Mouse (Mus musculus) C2C12 (cell line): ENCODE results near the gene Cep135.

Experiments
- CTCF ChIP-seq: IDR thresholded peaks from one replicate; pipeline ENCODE4 v1.5.1; 2011; ENCODE audit not compliant: control insufficient read depth, insufficient read depth, insufficient read length
- FOSL1 ChIP-seq: IDR thresholded peaks from one replicate; pipeline ENCODE4 v1.8.0; 2011; ENCODE audit warnings: mild to moderate bottlenecking, low read length; ENCODE audit not compliant: poor library complexity, insufficient read depth, severe bottlenecking
- MAX ChIP-seq: IDR thresholded peaks from one replicate; pipeline ENCODE4 v1.6.1; 2011; ENCODE audit warnings: mild to moderate bottlenecking, control low read depth
- MYOD1 ChIP-seq: IDR thresholded peaks from one replicate; pipeline ENCODE4 v1.6.1; 2011; ENCODE audit warnings: low read depth; ENCODE audit not compliant: control insufficient read depth, insufficient read length
- MYOG ChIP-seq: IDR thresholded peaks from one replicate; pipeline ENCODE4 v1.6.1; 2011; ENCODE audit not compliant: control insufficient read depth, insufficient read length; ENCODE audit errors: extremely low read depth
- USF1 ChIP-seq: IDR thresholded peaks from one replicate; pipeline ENCODE4 v1.6.1; 2011; ENCODE audit warnings: low read depth, mild to moderate bottlenecking, control low read depth, moderate library complexity

DNA sequence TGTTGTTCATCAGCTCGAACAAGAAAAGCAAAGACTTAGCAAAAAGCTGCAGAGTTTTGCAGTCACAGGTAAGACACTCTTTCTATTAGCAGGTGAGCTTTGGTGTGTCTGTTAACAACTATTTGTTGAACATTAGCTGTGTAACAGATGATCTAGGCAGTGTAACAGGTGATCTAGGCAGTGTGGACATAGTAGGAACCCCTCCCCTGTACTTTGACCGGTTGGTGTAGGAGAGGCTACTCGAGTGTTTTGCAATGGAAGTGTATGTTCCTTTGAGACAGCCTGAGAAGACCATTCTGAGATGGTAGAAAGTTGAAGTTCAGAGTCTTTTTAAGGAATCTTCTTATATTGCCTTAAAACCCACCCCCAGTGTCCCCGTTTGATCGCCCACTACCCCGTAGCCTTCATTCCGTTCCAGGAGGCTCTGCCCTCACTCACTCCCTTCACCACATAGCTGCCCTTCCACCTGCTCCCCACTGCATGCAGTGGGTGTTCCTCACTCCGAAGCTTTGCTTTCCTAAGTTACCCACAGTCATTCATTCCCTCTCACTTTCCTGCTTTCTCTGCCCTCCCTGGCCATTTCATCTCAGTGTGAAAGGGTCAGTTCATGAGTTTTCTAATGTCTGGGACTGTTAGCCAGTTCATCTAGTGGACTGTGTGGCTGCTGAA is 21.3 kb downstream of the Cep135 start:
- no peak for TF ChIP-seq CTCF
- no peak for TF ChIP-seq FOSL1
- TF ChIP-seq MYOD1, result no peak
- TF ChIP-seq USF1, result no peak
- no peak for TF ChIP-seq MAX
- no peak for TF ChIP-seq MYOG
